Mouse (Mus musculus): ENCODE measurements around the gene Gpatch8.

GRCm38 (mm10) chr11:102568191-102568590, 12.0 kb upstream of the Gpatch8 start:
- TF ChIP-seq GATA1 (IDR thresholded peaks at IDR 0.05; ENCODE audit: low read length), result no peak
- TF ChIP-seq TAL1 (IDR thresholded peaks at IDR 0.05; ENCODE audit: low read length), result no peak
